Mouse (Mus musculus) myocyte (in vitro differentiated cells): ENCODE data around the gene Sfrp2. TPM values are rescaled to one million over a fixed set of nuclear protein-coding genes. Genes with fewer than 3 reads are reported as not detected.
A peak's percentile ranks its signal among the peaks of the same experiment; 100 is the strongest.

Experiments used
- H3K27me3 ChIP-seq: one replicate; pipeline ENCODE4 v1.6.1; 2011; ENCODE audit not compliant: control insufficient read depth, insufficient read depth, insufficient read length
- H3K36me3 ChIP-seq: one replicate; pipeline ENCODE4 v1.6.1; 2011; ENCODE audit not compliant: control insufficient read depth, insufficient read depth
- H3K4me2 ChIP-seq: one replicate; pipeline ENCODE4 v1.6.1; 2011; ENCODE audit warnings: low read depth, control low read depth
- H3K4me3 ChIP-seq: one replicate; pipeline ENCODE4 v1.5.1; 2011; ENCODE audit warnings: mild to moderate bottlenecking, control low read depth, moderate library complexity
- H3K79me2 ChIP-seq: one replicate; pipeline ENCODE4 v1.6.1; 2011; ENCODE audit not compliant: control insufficient read depth, insufficient read depth
- H3ac ChIP-seq: one replicate; pipeline ENCODE4 v1.6.1; 2011; ENCODE audit not compliant: control insufficient read depth, insufficient read length
- CEBPB ChIP-seq: IDR thresholded peaks from 2 replicates; pipeline ENCODE4 v1.6.1; 2011; ENCODE audit warnings: mild to moderate bottlenecking, moderate library complexity; ENCODE audit not compliant: poor library complexity, insufficient read depth, severe bottlenecking
- E2F4 ChIP-seq: IDR thresholded peaks from one replicate; pipeline ENCODE4 v1.6.1; 2011; ENCODE audit warnings: mild to moderate bottlenecking, control low read depth, moderate library complexity; ENCODE audit not compliant: insufficient read depth
- MAX ChIP-seq: IDR thresholded peaks from one replicate; pipeline ENCODE4 v1.6.1; 2011; ENCODE audit warnings: low read depth, mild to moderate bottlenecking, control low read depth
- MYOD1 ChIP-seq, 3 experiments: IDR thresholded peaks; one replicate each; pipeline ENCODE4 v1.6.1; 2011; ENCODE audit warnings: control low read depth in 2 of 3, low read depth in 2 of 3, mild to moderate bottlenecking in 2 of 3, moderate library complexity in 1 of 3; ENCODE audit not compliant: insufficient read length in 2 of 3, control insufficient read depth in 1 of 3
- MYOG ChIP-seq, 3 experiments: IDR thresholded peaks; one replicate each; pipeline ENCODE4 v1.6.1; 2011; ENCODE audit warnings: control low read depth in 2 of 3, low read depth in 2 of 3, mild to moderate bottlenecking in 2 of 3; ENCODE audit not compliant: insufficient read length in 2 of 3, control insufficient read depth in 1 of 3, insufficient read depth in 1 of 3
- POLR2A ChIP-seq: IDR thresholded peaks from one replicate; pipeline ENCODE4 v1.6.1; 2011; ENCODE audit warnings: low read depth, mild to moderate bottlenecking, control low read depth, moderate library complexity; ENCODE audit not compliant: insufficient read length
- POLR2AphosphoS2 ChIP-seq: IDR thresholded peaks from one replicate; pipeline ENCODE4 v1.6.1; 2011; ENCODE audit warnings: low read depth, control low read depth; ENCODE audit not compliant: insufficient read length
- REST ChIP-seq: IDR thresholded peaks from one replicate; pipeline ENCODE4 v1.6.1; 2011; ENCODE audit warnings: mild to moderate bottlenecking, control low read depth, moderate library complexity; ENCODE audit not compliant: insufficient read depth, insufficient read length
- SRF ChIP-seq: IDR thresholded peaks from one replicate; pipeline ENCODE4 v1.6.1; 2011; ENCODE audit warnings: low read depth; ENCODE audit not compliant: control insufficient read depth, insufficient read length
- TCF12 ChIP-seq: IDR thresholded peaks from one replicate; pipeline ENCODE4 v1.6.1; 2011; ENCODE audit warnings: mild to moderate bottlenecking, control low read depth; ENCODE audit not compliant: poor library complexity, insufficient read depth, severe bottlenecking
- TCF3 ChIP-seq: IDR thresholded peaks from one replicate; pipeline ENCODE4 v1.6.1; 2011; ENCODE audit warnings: low read depth, control low read depth; ENCODE audit not compliant: insufficient read length
- USF1 ChIP-seq: IDR thresholded peaks from one replicate; pipeline ENCODE4 v1.6.1; 2011; ENCODE audit warnings: low read depth, mild to moderate bottlenecking, control low read depth, moderate library complexity
- polyA plus RNA-seq: library from polyadenylated mRNA; unstranded; fragments of >200 nt; fragmentation: generic; extraction: Trizol; gene quantifications from one replicate; pipeline ENCODE4 v1.2.1, GENCODE M21; 2012; ENCODE audit warnings: missing spikeins

The Sfrp2 gene
- polyA plus RNA-seq, 1 experiment: 0.05 TPM

GRCm38 (mm10) chr3:83799486-83799885, 33.4 kb downstream of the Sfrp2 start:
- Histone ChIP-seq H3K27me3 (no peaks in the 10 kb centered on the region), H3K36me3 (no peaks in the 10 kb centered on the region), H3ac (no peak overlapping the region), H3K79me2 (no peaks in the 10 kb centered on the region), H3K4me2 (no peak overlapping the region), H3K4me3 (no peak overlapping the region)
- no peak for TF ChIP-seq REST
- no peak for TF ChIP-seq CEBPB
- no peak for TF ChIP-seq POLR2A
- TF ChIP-seq TCF3: no peak
- TF ChIP-seq USF1: no peak
- no peak for TF ChIP-seq POLR2AphosphoS2
- TF ChIP-seq TCF12: no peak
- no peak for TF ChIP-seq E2F4
- TF ChIP-seq MYOD1 (IDR thresholded peaks at IDR 0.05; ENCODE audit: control insufficient read depth in 1 of 3, insufficient read length in 2 of 3, low read depth in 2 of 3): no peak
- TF ChIP-seq SRF: no peak
- TF ChIP-seq MAX: no peak

GRCm38 (mm10) chr3:83801649-83802155, 35.6 kb downstream of the Sfrp2 start:
- Histone ChIP-seq H3K4me3 (no peak overlapping the region), H3K27me3 (no peaks in the 10 kb centered on the region), H3ac (no peak overlapping the region), H3K79me2 (no peaks in the 10 kb centered on the region), H3K4me2 (no peak overlapping the region), H3K36me3 (no peaks in the 10 kb centered on the region)
- TF ChIP-seq USF1 (no peak), E2F4 (no peak), TCF3 (no peak), REST (no peak), POLR2AphosphoS2 (no peak), MAX (no peak), MYOG (IDR thresholded peaks at IDR 0.05; ENCODE audit: control insufficient read depth in 1 of 3, insufficient read depth in 1 of 3, insufficient read length in 2 of 3, low read depth in 2 of 3) (no peak)

GRCm38 (mm10) chr3:83808483-83808882, 42.4 kb downstream of the Sfrp2 start:
- H3ac ChIP-seq: no peak overlapping the region
- TF ChIP-seq POLR2A (no peak), POLR2AphosphoS2 (no peak), E2F4 (no peak), TCF3 (no peak), MYOD1 (IDR thresholded peaks at IDR 0.05; ENCODE audit: control insufficient read depth in 1 of 3, insufficient read length in 2 of 3, low read depth in 2 of 3) (no peak), SRF (no peak), MAX (no peak), USF1 (no peak), CEBPB (no peak), TCF12 (no peak), MYOG (IDR thresholded peaks at IDR 0.05; ENCODE audit: control insufficient read depth in 1 of 3, insufficient read depth in 1 of 3, insufficient read length in 2 of 3, low read depth in 2 of 3) (no peak), REST (no peak)
- no peak overlapping the region for H3K4me3 ChIP-seq
- H3K27me3 ChIP-seq: no peaks in the 10 kb centered on the region
- H3K4me2 ChIP-seq: no peak overlapping the region
- no peaks in the 10 kb centered on the region for H3K36me3 ChIP-seq
- no peaks in the 10 kb centered on the region for H3K79me2 ChIP-seq

GRCm38 (mm10) chr3:83811987-83812386, 45.9 kb downstream of the Sfrp2 start:
- no peaks in the 10 kb centered on the region for H3K79me2 ChIP-seq
- H3K36me3 ChIP-seq: no peaks in the 10 kb centered on the region
- no peak for TF ChIP-seq REST
- H3K4me2 ChIP-seq: peak overlapping the region; percentile 30
- no peaks in the 10 kb centered on the region for H3K27me3 ChIP-seq
- no peak overlapping the region for H3ac ChIP-seq
- H3K4me3 ChIP-seq: no peak overlapping the region

- H3K4me3 ChIP-seq: no peak overlapping the region
- TF ChIP-seq SRF (no peak), TCF3 (no peak), CEBPB (no peak), POLR2A (no peak), E2F4 (no peak), MAX (no peak), POLR2AphosphoS2 (no peak)
- no peaks in the 10 kb centered on the region for H3K79me2 ChIP-seq
- no peak overlapping the region for H3K4me2 ChIP-seq
- no peak overlapping the region for H3ac ChIP-seq
- no peaks in the 10 kb centered on the region for H3K27me3 ChIP-seq
- no peaks in the 10 kb centered on the region for H3K36me3 ChIP-seq
Measured at GRCm38 (mm10) chr3:83812863-83813262, 46.7 kb downstream of the Sfrp2 start.
